Mouse (Mus musculus): ENCODE results near the gene Sumf1.

Sumf1 gene

GRCm38 (mm10) chr6:108206914-108207566 lies 21.7 kb upstream of the Sumf1 start:
- no peak for DNase-seq (ENCODE audit: low read depth, low spot score)

GRCm38 (mm10) chr6:108206145-108206544 lies 20.8 kb upstream of the Sumf1 start:
- DNase-seq (ENCODE audit: low read depth, low spot score), result no peak

GRCm38 (mm10) chr6:108204322-108204721 lies 18.9 kb upstream of the Sumf1 start:
- DNase-seq (ENCODE audit: low read depth, low spot score), result no peak

GRCm38 (mm10) chr6:108198286-108198685 lies 12.9 kb upstream of the Sumf1 start:
- no peak for DNase-seq (ENCODE audit: low read depth, low spot score)

GRCm38 (mm10) chr6:108197117-108197516 lies 11.7 kb upstream of the Sumf1 start:
- DNase-seq (ENCODE audit: low read depth, low spot score), result no peak

GRCm38 (mm10) chr6:108196665-108197064 lies 11.3 kb upstream of the Sumf1 start:
- DNase-seq (ENCODE audit: low read depth, low spot score), result no peak

- DNase-seq (ENCODE audit: low read depth, low spot score), result no peak
These were observed 7.2 kb upstream of the Sumf1 start for GRCm38 (mm10) chr6:108192632-108193031.

- no peak for DNase-seq (ENCODE audit: low read depth, low spot score)
These were observed 5.3 kb upstream of the Sumf1 start for GRCm38 (mm10) chr6:108190690-108191089.

GRCm38 (mm10) chr6:108185685-108186009 lies 265 bp upstream of the Sumf1 start:
- no peak for DNase-seq (ENCODE audit: low read depth, low spot score)

GRCm38 (mm10) chr6:108179087-108179486 lies 6.3 kb downstream of the Sumf1 start:
- DNase-seq (ENCODE audit: low read depth, low spot score), result no peak

GRCm38 (mm10) chr6:108174181-108174580 lies 11.2 kb downstream of the Sumf1 start:
- DNase-seq (ENCODE audit: low read depth, low spot score), result no peak

- no peak for DNase-seq (ENCODE audit: low read depth, low spot score)
These were observed 13.2 kb downstream of the Sumf1 start for GRCm38 (mm10) chr6:108172219-108172618.

- DNase-seq (ENCODE audit: low read depth, low spot score), result no peak
These were observed 15.9 kb downstream of the Sumf1 start for GRCm38 (mm10) chr6:108169466-108169865.

- no peak for DNase-seq (ENCODE audit: low read depth, low spot score)
These were observed 16.7 kb downstream of the Sumf1 start for GRCm38 (mm10) chr6:108168723-108169122.

GRCm38 (mm10) chr6:108167946-108168680 lies 17.3 kb downstream of the Sumf1 start:
- no peak for DNase-seq (ENCODE audit: low read depth, low spot score)

GRCm38 (mm10) chr6:108165598-108165997 lies 19.8 kb downstream of the Sumf1 start:
- DNase-seq (ENCODE audit: low read depth, low spot score), result no peak

- DNase-seq (ENCODE audit: low read depth, low spot score), result peak; percentile 21
These were observed 20.4 kb downstream of the Sumf1 start for GRCm38 (mm10) chr6:108164935-108165334.

- no peak for DNase-seq (ENCODE audit: low read depth, low spot score)
These were observed 24.8 kb downstream of the Sumf1 start for GRCm38 (mm10) chr6:108160608-108161007.

- no peak for DNase-seq (ENCODE audit: low read depth, low spot score)
These were observed 28.5 kb downstream of the Sumf1 start for GRCm38 (mm10) chr6:108156881-108157280.

- DNase-seq (ENCODE audit: low read depth, low spot score), result no peak
These were observed 31.1 kb downstream of the Sumf1 start for GRCm38 (mm10) chr6:108154243-108154642.

GRCm38 (mm10) chr6:108152661-108153269 lies 32.6 kb downstream of the Sumf1 start:
- no peak for DNase-seq (ENCODE audit: low read depth, low spot score)

- DNase-seq (ENCODE audit: low read depth, low spot score), result no peak
These were observed 33.3 kb downstream of the Sumf1 start for GRCm38 (mm10) chr6:108152081-108152480.

GRCm38 (mm10) chr6:108149235-108149634 lies 36.1 kb downstream of the Sumf1 start:
- no peak for DNase-seq (ENCODE audit: low read depth, low spot score)

Data from skeletal muscle tissue, adult 2 months (tissue).